Mouse (Mus musculus): Measurements from ENCODE around the gene Cdc16.

DNA sequence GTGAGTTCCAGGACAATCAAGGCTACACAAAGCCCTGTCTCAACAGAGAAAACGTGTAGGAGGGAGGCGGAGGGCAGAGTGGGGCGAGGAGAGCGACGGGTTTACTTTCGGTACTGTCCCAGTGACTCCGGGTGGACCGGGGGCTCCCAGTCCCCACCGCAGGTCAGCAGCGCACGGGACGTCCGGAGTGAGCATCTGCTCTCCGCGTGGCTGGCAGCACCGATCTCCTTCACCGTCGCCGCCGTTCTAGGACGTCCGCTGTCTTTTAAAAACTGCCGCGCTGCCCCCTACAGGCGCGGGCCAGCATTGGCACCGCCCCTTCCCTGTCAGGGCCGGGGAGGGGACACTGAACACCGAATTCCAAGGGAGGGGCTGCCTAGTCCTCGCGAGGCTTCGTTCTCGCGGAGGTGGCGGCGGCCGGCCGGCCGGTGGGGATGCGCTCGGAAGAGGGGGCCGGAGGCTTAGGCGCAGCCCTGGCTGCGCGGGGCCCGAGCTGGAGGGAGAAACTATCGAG lies 27.8 kb downstream of the Cdc16 start, which contains the start of gene Upf3a:
- peak; percentile 97 for TF ChIP-seq CTCF (IDR thresholded peaks at IDR 0.05; ENCODE audit: borderline replicate concordance, control insufficient read depth, extremely low read depth, insufficient read depth, low read length, poor library complexity)
- no peak for TF ChIP-seq POLR2A (IDR thresholded peaks at IDR 0.05; ENCODE audit: control insufficient read depth, extremely low read depth, insufficient read depth, low read length, poor library complexity)
